Mouse (Mus musculus) CH12.LX (cell line): ENCODE measurements around the gene Defb36.

Experiments
- MEF2A ChIP-seq: IDR thresholded peaks from 2 replicates; pipeline ENCODE4 v1.6.1; 2014; ENCODE audit warnings: low read depth, mild to moderate bottlenecking, inconsistent platforms, low read length, improper control_type of control experiment, borderline replicate concordance
- PAX5 ChIP-seq: IDR thresholded peaks from 2 replicates; pipeline ENCODE4 v1.6.1; 2012; ENCODE audit warnings: low read length, inconsistent platforms, mixed read lengths
- POLR2A ChIP-seq: IDR thresholded peaks from 2 replicates; pipeline ENCODE4 v1.6.1; 2011; ENCODE audit warnings: low read depth, mild to moderate bottlenecking, improper control_type of control experiment, low read length
- RAD21 ChIP-seq: IDR thresholded peaks from 2 replicates; pipeline ENCODE4 v1.6.1; 2011; ENCODE audit warnings: low read depth, mild to moderate bottlenecking, low read length, improper control_type of control experiment, moderate library complexity
- UBTF ChIP-seq: IDR thresholded peaks from 2 replicates; pipeline ENCODE4 v1.6.1; 2012; ENCODE audit warnings: low read depth, mild to moderate bottlenecking, inconsistent platforms, low read length, improper control_type of control experiment, moderate library complexity

GRCm38 (mm10) chr2:152601275-152601960 lies 2.7 kb upstream of the Defb36 start:
- TF ChIP-seq POLR2A: no peak
- TF ChIP-seq RAD21: no peak
- no peak for TF ChIP-seq PAX5
- TF ChIP-seq UBTF: no peak
- TF ChIP-seq MEF2A: no peak
